Mouse (Mus musculus): ENCODE results near the gene Srsf12. TPM values are rescaled to one million over a fixed set of nuclear protein-coding genes. Genes with fewer than 3 reads are reported as not detected.

The Srsf12 gene
- polyA plus RNA-seq, 1 experiment from 2014 or later, result 3.3 TPM

DNA sequence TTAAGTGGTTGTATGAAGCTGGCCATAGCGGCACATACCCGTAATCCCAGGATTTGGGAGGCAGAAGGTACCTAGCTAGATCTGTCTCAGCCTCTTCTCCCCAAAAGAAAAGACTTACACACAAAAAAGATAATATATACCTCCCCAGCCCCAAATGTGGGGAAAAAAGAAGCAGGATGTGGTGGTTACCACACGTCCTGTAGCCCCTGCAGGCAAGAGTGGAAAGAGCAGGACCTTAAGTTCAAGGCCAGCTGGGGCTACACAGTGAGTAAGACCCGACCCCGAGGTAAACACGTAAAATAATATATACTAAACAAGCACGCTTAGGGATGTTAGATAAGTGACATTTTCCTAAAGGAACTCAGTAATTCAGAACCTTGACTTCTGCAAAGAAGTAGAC lies 18.4 kb downstream of the Srsf12 start:
- Histone ChIP-seq H3K36me3 (no peaks in the 10 kb centered on the region), H3K27ac (ENCODE audit: poor library complexity, severe bottlenecking) (no peak overlapping the region), H3K4me1 (replicated peaks) (no peaks in the 10 kb centered on the region), H3K9me3 (replicated peaks) (no peaks in the 10 kb centered on the region), H3K4me3 (no peak overlapping the region), H3K9ac (no peak overlapping the region), H3K4me2 (no peak overlapping the region), H3K27me3 (replicated peaks) (no peaks in the 10 kb centered on the region)
- WGBS, result 85% methylated on average over 7 of the region's 7 CpGs
- no peak for ATAC-seq (ENCODE audit: insufficient number of reproducible peaks, low FRiP score)

DNA sequence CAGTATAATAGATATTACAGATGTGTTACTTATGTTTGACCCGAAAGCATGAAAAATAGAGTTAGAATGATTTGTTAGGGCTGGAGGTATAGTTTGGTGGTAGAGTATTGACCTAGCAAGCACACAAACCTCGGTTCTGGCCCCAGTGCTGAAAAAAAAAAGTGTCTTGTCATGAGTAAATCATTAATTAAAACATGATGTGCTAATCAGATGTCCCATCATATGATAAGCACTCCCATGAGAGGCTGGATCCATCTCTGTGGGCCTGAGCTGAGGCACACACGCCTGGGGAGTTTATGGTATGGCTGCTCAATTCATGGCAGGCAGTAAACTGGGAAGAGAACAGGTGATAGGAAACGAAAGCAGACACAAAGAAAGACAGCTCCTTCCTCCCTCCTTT lies 20.8 kb downstream of the Srsf12 start:
- no peak for ATAC-seq (ENCODE audit: insufficient number of reproducible peaks, low FRiP score)
- Histone ChIP-seq H3K4me1 (replicated peaks) (no peaks in the 10 kb centered on the region), H3K4me2 (no peak overlapping the region), H3K9me3 (replicated peaks) (no peaks in the 10 kb centered on the region), H3K36me3 (no peaks in the 10 kb centered on the region), H3K27ac (ENCODE audit: poor library complexity, severe bottlenecking) (no peak overlapping the region), H3K9ac (no peak overlapping the region), H3K4me3 (no peak overlapping the region), H3K27me3 (replicated peaks) (no peaks in the 10 kb centered on the region)
- 79% methylated on average over 4 of the region's 4 CpGs for WGBS

DNA sequence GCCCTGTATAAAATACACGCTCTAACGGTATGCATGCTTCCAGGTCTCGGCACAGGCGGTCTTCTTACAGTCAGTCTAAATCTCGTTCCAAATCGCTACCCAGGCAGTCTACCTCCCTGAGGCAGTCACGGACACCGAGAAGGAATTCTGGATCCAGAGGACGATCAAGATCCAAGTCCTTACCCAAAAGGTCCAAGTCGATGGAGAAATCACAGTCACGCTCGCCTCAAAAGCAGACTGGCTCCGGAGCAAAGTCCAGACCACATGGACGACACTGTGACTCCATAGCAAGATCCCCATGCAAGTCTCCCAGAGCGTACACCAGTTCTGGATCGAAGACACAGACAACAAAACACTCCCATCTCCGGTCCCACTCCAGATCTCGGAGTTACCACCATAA lies 22.1 kb downstream of the Srsf12 start:
- no peak for ATAC-seq (ENCODE audit: insufficient number of reproducible peaks, low FRiP score)
- WGBS, result 88% methylated on average over 18 of the region's 18 CpGs
- H3K9ac ChIP-seq, result no peak overlapping the region

DNA sequence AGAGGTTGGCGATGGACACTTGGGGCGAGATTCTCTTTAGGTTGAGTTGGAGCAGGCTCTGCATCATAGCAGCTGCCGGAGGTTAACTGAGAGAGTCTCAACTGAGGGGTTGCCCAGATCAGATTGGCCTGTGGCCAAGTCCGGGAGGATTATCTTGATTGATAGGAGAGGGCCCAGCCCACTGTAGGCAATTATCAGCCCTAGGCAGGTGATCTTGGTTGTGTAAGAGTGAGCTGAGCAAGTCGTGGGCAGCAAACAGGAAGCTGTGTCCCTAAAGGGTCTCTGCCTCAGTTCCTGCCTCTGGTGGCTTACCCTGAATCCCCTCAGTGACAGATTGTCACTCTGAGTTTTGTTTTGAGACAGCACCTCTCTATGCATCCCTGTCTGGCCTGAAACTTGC lies 33.7 kb downstream of the Srsf12 start:
- no peak overlapping the region for H3K4me3 ChIP-seq
- 0 out of 2 replicates have a peak, but pooled peaks cover 4% of the 10 kb centered on the region for H3K9me3 ChIP-seq (replicated peaks)
- no peak for ATAC-seq (ENCODE audit: insufficient number of reproducible peaks, low FRiP score)
- H3K9ac ChIP-seq, result no peak overlapping the region
- no peak overlapping the region for H3K4me2 ChIP-seq
- peaks cover 38% of the 10 kb centered on the region for H3K36me3 ChIP-seq
- WGBS, result 59% methylated on average over 5 of the region's 5 CpGs
- H3K27me3 ChIP-seq (replicated peaks), result no peaks in the 10 kb centered on the region
- no peak overlapping the region for H3K27ac ChIP-seq (ENCODE audit: poor library complexity, severe bottlenecking)
- peaks cover 20% of the 10 kb centered on the region for H3K4me1 ChIP-seq (replicated peaks)

More for the DNA sequence above, 22.1 kb downstream of the Srsf12 start:
- no peak overlapping the region for H3K4me3 ChIP-seq
- H3K36me3 ChIP-seq, result no peaks in the 10 kb centered on the region
- H3K27ac ChIP-seq (ENCODE audit: poor library complexity, severe bottlenecking), result no peak overlapping the region
- H3K27me3 ChIP-seq (replicated peaks), result no peaks in the 10 kb centered on the region
- no peak overlapping the region for H3K4me2 ChIP-seq
- no peaks in the 10 kb centered on the region for H3K9me3 ChIP-seq (replicated peaks)
- H3K4me1 ChIP-seq (replicated peaks), result no peaks in the 10 kb centered on the region

DNA sequence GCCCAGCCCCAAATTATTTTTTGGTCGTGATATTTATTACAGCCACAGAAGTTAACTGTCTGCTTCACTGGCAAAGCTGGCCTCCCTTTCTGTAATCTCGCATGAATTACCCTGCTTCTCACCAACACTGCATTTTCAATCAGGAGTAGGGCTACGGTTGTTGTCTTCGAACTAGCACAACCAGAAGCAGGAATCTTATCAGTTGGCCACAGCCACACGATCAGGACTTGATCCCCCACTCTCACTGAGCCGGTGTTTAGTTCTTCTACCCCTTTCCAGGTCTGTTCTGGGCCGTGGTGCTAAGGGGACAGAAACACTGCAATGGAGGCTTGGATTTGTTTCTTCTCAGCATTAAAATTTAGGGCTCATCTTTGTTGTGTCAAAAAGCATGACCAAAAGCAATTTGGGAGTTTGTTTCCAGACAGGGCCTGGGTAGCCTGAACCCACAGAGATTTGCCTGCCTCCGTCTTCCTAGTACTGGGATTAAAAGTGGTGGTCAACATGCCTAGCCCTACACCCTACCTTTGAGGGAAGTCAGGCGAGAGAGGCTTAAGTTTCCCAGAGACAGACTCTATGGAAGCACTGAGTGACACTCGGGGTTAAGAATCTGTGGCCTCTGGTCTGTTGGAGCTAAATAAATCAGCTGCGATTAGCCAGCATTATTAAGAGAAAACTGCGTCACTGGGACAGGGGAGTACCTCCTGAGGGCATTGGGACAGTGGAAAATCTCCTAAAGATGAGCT lies 34.4 kb downstream of the Srsf12 start:
- 63% methylated on average over 12 of the region's 12 CpGs for WGBS

DNA sequence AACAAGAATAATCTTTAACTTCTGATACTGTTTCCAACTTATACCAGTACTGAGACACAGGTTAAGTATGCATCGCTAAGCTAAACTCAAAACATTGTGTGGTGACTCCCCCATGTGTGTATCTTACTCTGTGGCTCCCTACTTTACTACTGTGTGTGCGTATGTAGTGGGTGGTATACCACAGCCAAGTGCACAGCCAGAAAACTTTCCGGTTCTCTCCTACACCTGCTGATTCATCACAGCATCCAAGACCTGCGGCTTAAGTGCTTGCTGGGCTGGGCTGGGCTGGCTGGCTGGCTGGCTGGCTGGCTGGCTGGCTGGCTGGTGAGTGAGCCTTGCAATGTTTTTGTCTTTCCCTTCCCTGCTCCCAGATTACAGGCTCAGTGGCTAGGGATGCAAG lies 35.1 kb downstream of the Srsf12 start:
- H3K4me1 ChIP-seq (replicated peaks), result peaks cover 20% of the 10 kb centered on the region
- H3K9ac ChIP-seq, result no peak overlapping the region
- H3K27ac ChIP-seq (ENCODE audit: poor library complexity, severe bottlenecking), result 0 out of 2 replicates have a peak overlapping the region, but pooled peaks have one; percentile 3
- H3K4me2 ChIP-seq, result no peak overlapping the region
- no peak for ATAC-seq (ENCODE audit: insufficient number of reproducible peaks, low FRiP score)
- H3K4me3 ChIP-seq, result no peak overlapping the region
- no peaks in the 10 kb centered on the region for H3K9me3 ChIP-seq (replicated peaks)
- 74% methylated on average over 4 of the region's 4 CpGs for WGBS
- H3K27me3 ChIP-seq (replicated peaks), result no peaks in the 10 kb centered on the region
- H3K36me3 ChIP-seq, result peaks cover 38% of the 10 kb centered on the region

More for the DNA sequence above, 34.4 kb downstream of the Srsf12 start:
- Histone ChIP-seq H3K9ac (no peak overlapping the region), H3K4me2 (no peak overlapping the region), H3K4me1 (replicated peaks) (peaks cover 20% of the 10 kb centered on the region), H3K27ac (ENCODE audit: poor library complexity, severe bottlenecking) (no peak overlapping the region), H3K36me3 (peaks cover 38% of the 10 kb centered on the region), H3K4me3 (no peak overlapping the region), H3K27me3 (replicated peaks) (no peaks in the 10 kb centered on the region), H3K9me3 (replicated peaks) (0 out of 2 replicates have a peak, but pooled peaks cover under 1% of the 10 kb centered on the region)
- no peak for ATAC-seq (ENCODE audit: insufficient number of reproducible peaks, low FRiP score)

DNA sequence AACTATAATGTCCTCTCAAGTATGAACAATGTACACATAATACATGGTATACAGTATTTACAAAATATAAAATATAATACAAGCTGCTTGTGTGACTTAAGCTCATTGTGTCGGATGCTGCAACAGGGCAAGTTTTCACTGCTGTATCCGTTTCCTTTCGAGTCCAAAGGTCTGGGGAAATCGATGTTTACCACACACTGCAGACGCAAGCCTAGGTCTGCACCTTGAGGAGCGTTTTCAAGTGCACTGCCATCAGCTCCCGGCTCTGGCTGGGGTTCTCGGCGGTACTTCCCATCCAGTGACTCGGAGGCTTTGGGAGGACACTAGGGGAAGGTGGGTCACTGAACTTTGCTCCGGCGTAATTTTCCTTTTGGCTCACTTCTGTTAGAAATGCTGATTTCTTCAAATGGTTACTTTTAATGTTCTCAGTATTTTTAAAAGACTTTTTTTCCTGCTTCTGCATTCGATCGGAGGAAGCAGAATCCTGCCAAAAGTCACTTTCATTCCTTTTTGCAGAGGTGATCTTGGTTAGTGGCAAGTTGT lies 37.1 kb downstream of the Srsf12 start:
- Histone ChIP-seq H3K4me2 (peak overlapping the region; percentile 58), H3K27me3 (replicated peaks) (no peaks in the 10 kb centered on the region), H3K36me3 (peaks cover 38% of the 10 kb centered on the region), H3K4me3 (peak overlapping the region; percentile 19), H3K9me3 (replicated peaks) (no peaks in the 10 kb centered on the region), H3K4me1 (replicated peaks) (peaks cover 24% of the 10 kb centered on the region), H3K9ac (peak overlapping the region; percentile 54; the same call in 1 of the 2 replicates), H3K27ac (ENCODE audit: poor library complexity, severe bottlenecking) (no peak overlapping the region)
- no peak for ATAC-seq (ENCODE audit: insufficient number of reproducible peaks, low FRiP score)
- 87% methylated on average over 14 of the region's 14 CpGs for WGBS

DNA sequence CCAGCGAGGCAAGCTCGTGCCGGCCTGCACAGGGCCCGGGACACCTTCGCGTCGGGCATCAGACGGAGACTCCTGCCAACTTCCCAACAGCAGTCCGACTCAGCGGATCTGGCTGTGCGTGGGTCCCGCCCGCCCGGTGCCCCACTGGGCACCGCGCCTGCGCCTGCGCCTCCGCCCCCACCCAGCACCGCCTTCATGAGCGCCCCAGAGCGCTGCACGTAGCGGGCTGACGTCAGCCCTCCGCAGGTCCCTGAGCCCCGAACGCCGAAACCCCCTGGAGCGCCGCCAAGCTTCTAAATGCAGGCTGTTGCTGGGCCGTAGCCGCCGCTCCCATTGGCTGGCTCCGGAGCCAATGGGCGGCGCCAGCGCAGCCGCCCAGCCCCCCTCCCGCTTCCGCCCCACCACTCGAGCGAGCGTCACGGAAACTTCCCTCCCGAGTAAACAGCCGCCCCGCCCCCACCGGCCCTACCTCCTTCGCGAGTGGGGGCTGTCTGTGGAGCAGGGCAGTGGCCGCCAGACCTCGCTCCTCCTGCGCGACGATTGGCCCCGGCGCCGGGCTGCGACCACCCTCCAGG lies 38.8 kb downstream of the Srsf12 start:
- Histone ChIP-seq H3K36me3 (peaks cover 36% of the 10 kb centered on the region), H3K4me2 (peak overlapping the region; percentile 71), H3K9ac (peak overlapping the region; percentile 99), H3K27ac (ENCODE audit: poor library complexity, severe bottlenecking) (peak overlapping the region; percentile 100), H3K4me1 (replicated peaks) (peaks cover 24% of the 10 kb centered on the region), H3K4me3 (peak overlapping the region; percentile 91), H3K9me3 (replicated peaks) (no peaks in the 10 kb centered on the region), H3K27me3 (replicated peaks) (no peaks in the 10 kb centered on the region)
- ATAC-seq (ENCODE audit: insufficient number of reproducible peaks, low FRiP score), result peak; percentile 93
- under 1% methylated on average over 60 of the region's 60 CpGs for WGBS

DNA sequence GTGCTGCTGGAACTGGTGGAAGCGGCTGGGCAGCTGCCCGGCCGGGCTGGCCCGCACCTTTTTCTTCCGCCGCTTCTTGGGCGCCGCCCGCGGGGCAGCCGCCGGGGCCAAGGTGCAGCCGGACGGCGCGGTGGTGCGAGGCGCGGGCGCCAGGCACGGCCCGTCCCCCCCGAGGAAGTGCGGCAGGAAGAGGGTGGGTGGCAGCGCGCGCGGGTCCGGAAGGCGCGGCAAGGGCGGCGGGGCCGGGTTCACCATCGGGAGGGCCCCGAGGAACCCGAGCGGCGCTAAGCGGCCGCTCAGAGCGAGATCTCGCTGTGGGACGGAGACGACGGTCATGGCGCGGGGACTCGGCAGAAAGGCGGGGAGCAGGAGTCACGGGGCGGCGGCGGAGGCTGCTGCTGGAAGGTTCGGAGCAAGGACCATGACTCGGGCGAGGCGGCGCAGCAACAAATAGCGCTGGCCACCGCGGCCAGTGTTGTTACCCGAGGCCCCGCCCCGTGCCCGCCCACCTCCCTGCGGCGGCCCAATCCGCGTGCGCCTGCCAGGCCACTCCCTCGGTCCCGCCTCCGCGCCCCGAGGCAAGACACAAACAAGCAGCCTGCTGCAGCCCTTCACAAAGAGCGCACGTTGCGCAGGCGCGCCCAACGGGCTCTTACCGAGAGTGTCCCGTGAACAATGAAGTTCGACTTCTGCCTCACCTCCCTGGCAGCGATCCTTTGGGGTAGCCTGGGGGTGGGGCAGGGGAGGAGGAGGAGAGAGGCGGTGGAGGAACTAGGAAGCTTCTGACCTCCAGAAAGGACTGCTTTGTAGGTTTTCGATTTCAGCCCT lies 39.5 kb downstream of the Srsf12 start:
- under 1% methylated on average over 85 of the region's 88 CpGs for WGBS
- H3K36me3 ChIP-seq, result peaks cover 29% of the 10 kb centered on the region
- peak overlapping the region; percentile 71 for H3K4me2 ChIP-seq
- H3K9ac ChIP-seq, result peak overlapping the region; percentile 99
- peaks cover 21% of the 10 kb centered on the region for H3K4me1 ChIP-seq (replicated peaks)
- peak overlapping the region; percentile 100 for H3K27ac ChIP-seq (ENCODE audit: poor library complexity, severe bottlenecking)
- H3K9me3 ChIP-seq (replicated peaks), result no peaks in the 10 kb centered on the region
- no peaks in the 10 kb centered on the region for H3K27me3 ChIP-seq (replicated peaks)
- peak overlapping the region; percentile 91 for H3K4me3 ChIP-seq
- ATAC-seq (ENCODE audit: insufficient number of reproducible peaks, low FRiP score), result peak; percentile 94

DNA sequence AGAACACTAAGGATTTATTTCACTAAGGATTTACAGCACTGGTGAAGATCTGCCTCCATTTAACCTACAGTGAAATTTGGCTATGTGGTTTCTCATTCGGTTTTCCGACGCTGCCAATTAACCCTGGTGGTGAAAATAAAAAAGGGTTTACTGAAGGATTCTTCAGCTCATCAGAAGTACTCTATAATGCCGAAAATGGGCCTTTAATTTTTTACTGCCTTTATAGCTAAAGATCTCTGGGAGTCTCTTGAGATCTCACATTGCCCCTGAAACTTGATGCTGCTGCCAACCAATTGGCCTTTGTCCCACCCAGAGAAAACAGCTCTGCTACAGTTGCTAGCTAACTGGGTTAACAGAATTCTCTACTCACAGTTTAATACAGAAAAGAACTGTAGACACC lies 40.1 kb downstream of the Srsf12 start:
- Histone ChIP-seq H3K27ac (ENCODE audit: poor library complexity, severe bottlenecking) (peak overlapping the region; percentile 100), H3K36me3 (peaks cover 22% of the 10 kb centered on the region), H3K9me3 (replicated peaks) (no peaks in the 10 kb centered on the region), H3K4me2 (peak overlapping the region; percentile 71), H3K9ac (peak overlapping the region; percentile 25; the same call in 1 of the 2 replicates), H3K4me1 (replicated peaks) (peaks cover 21% of the 10 kb centered on the region), H3K27me3 (replicated peaks) (no peaks in the 10 kb centered on the region), H3K4me3 (peak overlapping the region; percentile 91)
- WGBS, result 7% methylated on average over 4 of the region's 4 CpGs
- ATAC-seq (ENCODE audit: insufficient number of reproducible peaks, low FRiP score), result no peak
